Mouse (Mus musculus) heart, embryonic 11.5 days (tissue): Measurements from ENCODE around the gene Prima1. TPM values are rescaled to one million over a fixed set of nuclear protein-coding genes. Genes with fewer than 3 reads are reported as not detected.

Experiments
- ATAC-seq: fragments of 200-750 bp; cut with Nextera tagmentation; replicated peaks from 2 replicates; pipeline ENCODE4 v1.8.0; 2017; ENCODE audit warnings: moderate library complexity; ENCODE audit not compliant: insufficient number of reproducible peaks, low FRiP score, low TSS enrichment
- H3K27ac ChIP-seq: fragments of 300-500 bp; sonication (generic); 2 replicates; pipeline ENCODE4 v1.5.1; 2014; ENCODE audit warnings: mild to moderate bottlenecking, low read depth, low read length
- H3K27me3 ChIP-seq: fragments of 300-500 bp; sonication (generic); 2 replicates; pipeline ENCODE4 v1.6.1; 2014; ENCODE audit warnings: mild to moderate bottlenecking, low read length, mixed read lengths; ENCODE audit not compliant: control insufficient read depth, insufficient read depth
- H3K36me3 ChIP-seq: fragments of 300-500 bp; sonication (generic); 2 replicates; pipeline ENCODE4 v1.6.1; 2014; ENCODE audit warnings: mild to moderate bottlenecking, low read length, moderate library complexity, mixed read lengths; ENCODE audit not compliant: control insufficient read depth, insufficient read depth
- H3K4me1 ChIP-seq: fragments of 300-500 bp; sonication (generic); 2 replicates; pipeline ENCODE4 v1.6.1; 2014; ENCODE audit warnings: low read length; ENCODE audit not compliant: control insufficient read depth, insufficient read depth
- H3K4me2 ChIP-seq: fragments of 300-500 bp; sonication (generic); 2 replicates; pipeline ENCODE4 v1.6.1; 2014; ENCODE audit warnings: mild to moderate bottlenecking, moderate library complexity
- H3K4me3 ChIP-seq: fragments of 300-500 bp; sonication (generic); 2 replicates; pipeline ENCODE4 v1.5.1; 2014; ENCODE audit warnings: low read depth, low read length
- H3K9ac ChIP-seq: fragments of 300-500 bp; sonication (generic); 2 replicates; pipeline ENCODE4 v1.6.1; 2014; ENCODE audit warnings: mild to moderate bottlenecking, low read depth, low read length, moderate library complexity
- H3K9me3 ChIP-seq: fragments of 300-500 bp; sonication (generic); replicated peaks from 2 replicates; pipeline ENCODE4 v1.6.1; 2016; ENCODE audit warnings: low read length; ENCODE audit not compliant: control insufficient read depth
- WGBS: fragments of 180-500 bp; shearing (Covaris S2); extraction: QIAGEN DNeasy Blood & Tissue Kit; methylation state at CpG from one replicate; pipeline ENCODE4 v1.1.7; 2014; ENCODE audit not compliant: insufficient replicate concordance; 5-methylcytosine and 5-hydroxymethylcytosine counted together
- polyA plus RNA-seq: library from polyadenylated mRNA; unstranded; fragments of >200 nt; fragmentation: Nextera tagmentation; extraction: Ambion mirVana; gene quantifications from 2 replicates; pipeline ENCODE4 v1.2.1, GENCODE M21; 2014

Prima1 gene
- polyA plus RNA-seq, 1 experiment from 2014 or later = 0.19 TPM

GRCm38 (mm10) chr12:103188223-103188622, 53.7 kb downstream of the Prima1 start:
- Histone ChIP-seq H3K9ac (no peak overlapping the region), H3K27me3 (0 out of 2 replicates have a peak, but pooled peaks cover 3% of the 10 kb centered on the region), H3K4me3 (no peak overlapping the region), H3K27ac (no peak overlapping the region), H3K9me3 (no peaks in the 10 kb centered on the region), H3K36me3 (no peaks in the 10 kb centered on the region), H3K4me2 (no peak overlapping the region), H3K4me1 (peaks cover 10% of the 10 kb centered on the region)
- WGBS = 48% methylated on average over 8 of the region's 8 CpGs
- ATAC-seq = peak; percentile 62; the same call in 1 of the 2 replicates

GRCm38 (mm10) chr12:103187020-103187419, 54.9 kb downstream of the Prima1 start:
- no peaks in the 10 kb centered on the region for H3K9me3 ChIP-seq
- peaks cover 10% of the 10 kb centered on the region for H3K4me1 ChIP-seq
- H3K4me3 ChIP-seq = no peak overlapping the region
- WGBS = 71% methylated on average over 7 of the region's 7 CpGs
- H3K36me3 ChIP-seq = no peaks in the 10 kb centered on the region
- no peak overlapping the region for H3K9ac ChIP-seq
- H3K27me3 ChIP-seq = peaks cover 1% of the 10 kb centered on the region; the same call in 1 of the 2 replicates
- H3K27ac ChIP-seq = no peak overlapping the region
- ATAC-seq = no peak
- no peak overlapping the region for H3K4me2 ChIP-seq

- Histone ChIP-seq H3K27me3 (no peaks in the 10 kb centered on the region; the same call in 1 of the 2 replicates), H3K4me1 (no peaks in the 10 kb centered on the region), H3K4me2 (peak overlapping the region; percentile 11; the same call in 1 of the 2 replicates), H3K4me3 (no peak overlapping the region), H3K9ac (no peak overlapping the region), H3K36me3 (no peaks in the 10 kb centered on the region), H3K27ac (no peak overlapping the region), H3K9me3 (no peaks in the 10 kb centered on the region)
- WGBS = 16% methylated on average over 7 of the region's 7 CpGs
- ATAC-seq = no peak
Observed at GRCm38 (mm10) chr12:103183057-103183456, 58.9 kb downstream of the Prima1 start.

- Histone ChIP-seq H3K4me1 (peaks cover 4% of the 10 kb centered on the region; the same call in 1 of the 2 replicates), H3K4me2 (no peak overlapping the region), H3K27me3 (no peaks in the 10 kb centered on the region), H3K4me3 (no peak overlapping the region), H3K9me3 (no peaks in the 10 kb centered on the region), H3K36me3 (no peaks in the 10 kb centered on the region), H3K9ac (no peak overlapping the region), H3K27ac (no peak overlapping the region)
- ATAC-seq = no peak
- WGBS = 56% methylated on average over 12 of the region's 12 CpGs
Observed at GRCm38 (mm10) chr12:103168892-103169291, 73.1 kb downstream of the Prima1 start.

GRCm38 (mm10) chr12:103164101-103165030, 77.6 kb downstream of the Prima1 start:
- no peak overlapping the region for H3K27ac ChIP-seq
- no peaks in the 10 kb centered on the region for H3K4me1 ChIP-seq
- H3K27me3 ChIP-seq = no peaks in the 10 kb centered on the region
- no peak overlapping the region for H3K4me3 ChIP-seq
- H3K9me3 ChIP-seq = no peaks in the 10 kb centered on the region
- no peaks in the 10 kb centered on the region for H3K36me3 ChIP-seq
- no peak for ATAC-seq
- no peak overlapping the region for H3K9ac ChIP-seq
- 73% methylated on average over 14 of the region's 14 CpGs for WGBS
- no peak overlapping the region for H3K4me2 ChIP-seq

- no peak overlapping the region for H3K4me2 ChIP-seq
- ATAC-seq = no peak
- H3K4me3 ChIP-seq = no peak overlapping the region
- no peak overlapping the region for H3K27ac ChIP-seq
- 75% methylated on average over 10 of the region's 10 CpGs for WGBS
- no peaks in the 10 kb centered on the region for H3K9me3 ChIP-seq
- H3K27me3 ChIP-seq = no peaks in the 10 kb centered on the region
- H3K4me1 ChIP-seq = no peaks in the 10 kb centered on the region
- no peaks in the 10 kb centered on the region for H3K36me3 ChIP-seq
- no peak overlapping the region for H3K9ac ChIP-seq
Observed at GRCm38 (mm10) chr12:103163596-103163995, 78.4 kb downstream of the Prima1 start.

GRCm38 (mm10) chr12:103160721-103161120, 81.2 kb downstream of the Prima1 start:
- H3K9ac ChIP-seq = no peak overlapping the region
- no peak overlapping the region for H3K4me2 ChIP-seq
- H3K27ac ChIP-seq = no peak overlapping the region
- H3K9me3 ChIP-seq = no peaks in the 10 kb centered on the region
- no peaks in the 10 kb centered on the region for H3K27me3 ChIP-seq
- H3K36me3 ChIP-seq = no peaks in the 10 kb centered on the region
- H3K4me3 ChIP-seq = no peak overlapping the region
- no peaks in the 10 kb centered on the region for H3K4me1 ChIP-seq
- no peak for ATAC-seq
- 81% methylated on average over 4 of the region's 4 CpGs for whole genome bisulfite sequencing

- ATAC-seq = no peak
- Histone ChIP-seq H3K27ac (no peak overlapping the region), H3K36me3 (no peaks in the 10 kb centered on the region), H3K9me3 (0 out of 2 replicates have a peak, but pooled peaks cover 2% of the 10 kb centered on the region), H3K4me2 (no peak overlapping the region), H3K4me1 (no peaks in the 10 kb centered on the region), H3K9ac (no peak overlapping the region), H3K27me3 (no peaks in the 10 kb centered on the region), H3K4me3 (no peak overlapping the region)
- WGBS = 56% methylated on average over 8 of the region's 8 CpGs
Observed at GRCm38 (mm10) chr12:103159016-103159415, 82.9 kb downstream of the Prima1 start.
